Mouse (Mus musculus): ENCODE measurements around the gene Pakap. TPM values are rescaled to one million over a fixed set of nuclear protein-coding genes. Genes with fewer than 3 reads are reported as not detected.

Pakap gene
- total and polyA plus RNA-seq, 2 experiments from 2014 or later: 6.9 to 9.5 TPM

DNA sequence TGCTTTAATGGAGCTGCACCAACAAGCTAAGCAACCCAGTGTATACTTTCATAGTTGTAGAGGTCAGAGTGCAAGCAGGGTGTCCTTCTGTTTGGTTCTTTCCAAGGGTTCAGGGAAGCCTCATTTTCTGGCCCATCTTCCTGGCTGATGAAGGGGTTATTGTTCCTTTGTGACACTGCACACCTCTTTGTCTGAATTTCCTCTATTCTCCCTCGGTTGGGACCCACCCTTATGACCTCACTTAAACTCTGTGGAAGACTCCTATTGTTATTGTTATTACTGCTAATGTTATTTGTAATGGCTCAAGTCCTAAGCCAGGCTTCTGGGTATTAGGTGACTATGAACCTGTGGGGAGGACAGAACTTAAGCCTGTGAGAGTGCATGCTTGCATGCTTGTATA lies 273.9 kb downstream of the Pakap start:
- no peak for TF ChIP-seq CTCF (IDR thresholded peaks at IDR 0.05; ENCODE audit: low read depth)
- 19% methylated on average over 1 of the region's 1 CpGs for WGBS
- Histone ChIP-seq H3K4me3 (ENCODE audit: low read depth, low read length) (no peak overlapping the region), H3K36me3 (ENCODE audit: insufficient read depth) (no peaks in the 10 kb centered on the region), H3K9ac (no peak overlapping the region), H3K27ac (ENCODE audit: low read depth, low read length) (no peak overlapping the region), H3K27me3 (ENCODE audit: insufficient read depth, low read length) (no peaks in the 10 kb centered on the region), H3K4me2 (ENCODE audit: low read depth) (no peak overlapping the region), H3K4me1 (ENCODE audit: insufficient read depth) (no peaks in the 10 kb centered on the region), H3K9me3 (ENCODE audit: low read length) (no peaks in the 10 kb centered on the region)
- no peak for ATAC-seq
- DNase-seq: no peak

- Histone ChIP-seq H3K4me1 (ENCODE audit: insufficient read depth) (no peaks in the 10 kb centered on the region), H3K27me3 (ENCODE audit: insufficient read depth, low read length) (no peaks in the 10 kb centered on the region), H3K27ac (ENCODE audit: low read depth, low read length) (no peak overlapping the region), H3K4me3 (ENCODE audit: low read depth, low read length) (no peak overlapping the region), H3K36me3 (ENCODE audit: insufficient read depth) (no peaks in the 10 kb centered on the region), H3K4me2 (ENCODE audit: low read depth) (no peak overlapping the region), H3K9me3 (ENCODE audit: low read length) (no peaks in the 10 kb centered on the region), H3K9ac (no peak overlapping the region)
- no peak for TF ChIP-seq CTCF (IDR thresholded peaks at IDR 0.05; ENCODE audit: low read depth)
- 84% methylated on average over 11 of the region's 11 CpGs for WGBS
- DNase-seq: no peak
- ATAC-seq: no peak
Measured at GRCm38 (mm10) chr4:57842472-57843305, 274.7 kb downstream of the Pakap start.

GRCm38 (mm10) chr4:57845031-57845431 lies 277.1 kb downstream of the Pakap start:
- ATAC-seq: peak; percentile 69
- Histone ChIP-seq H3K9me3 (ENCODE audit: low read length) (no peaks in the 10 kb centered on the region), H3K4me2 (ENCODE audit: low read depth) (peak overlapping the region; percentile 27), H3K36me3 (ENCODE audit: insufficient read depth) (no peaks in the 10 kb centered on the region), H3K4me3 (ENCODE audit: low read depth, low read length) (peak overlapping the region; percentile 16), H3K27ac (ENCODE audit: low read depth, low read length) (0 out of 2 replicates have a peak overlapping the region, but pooled peaks have one; percentile 54), H3K27me3 (ENCODE audit: insufficient read depth, low read length) (no peaks in the 10 kb centered on the region), H3K4me1 (ENCODE audit: insufficient read depth) (no peaks in the 10 kb centered on the region), H3K9ac (no peak overlapping the region)
- no peak for DNase-seq
- WGBS: 10% methylated on average over 10 of the region's 10 CpGs
- TF ChIP-seq CTCF (IDR thresholded peaks at IDR 0.05; ENCODE audit: low read depth): no peak

DNA sequence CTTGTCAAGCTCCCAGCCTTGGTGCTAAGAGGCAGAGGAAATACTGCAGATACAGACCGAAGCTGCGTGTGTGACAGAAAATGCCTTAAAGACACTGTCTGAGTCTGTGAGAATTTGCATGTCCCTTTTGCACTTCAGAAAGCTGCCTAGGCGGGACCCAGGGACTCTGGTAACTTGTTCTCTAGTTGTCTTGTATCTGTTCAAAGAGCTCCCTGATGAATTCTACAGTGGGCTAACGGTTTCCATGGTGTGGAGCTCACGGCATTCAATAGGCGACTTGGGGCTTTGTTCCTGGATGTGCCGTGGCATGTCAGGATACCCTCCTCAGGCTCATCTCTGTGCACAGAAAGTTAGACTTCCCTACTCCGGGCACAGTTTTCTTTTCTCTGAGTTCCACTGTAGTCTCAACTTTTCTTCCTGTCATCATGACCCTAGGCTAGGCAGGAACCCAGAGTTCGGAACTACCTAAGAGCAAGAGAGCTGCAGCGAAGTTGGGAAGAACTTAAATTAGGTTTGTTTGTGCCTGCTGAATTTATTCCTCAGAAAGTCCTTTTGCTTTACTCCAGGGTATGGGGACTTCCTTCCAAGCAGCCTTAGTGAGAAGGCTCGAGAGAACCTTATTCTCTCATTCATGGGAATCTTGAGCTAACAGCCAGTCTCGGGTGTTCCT lies 277.7 kb downstream of the Pakap start:
- H3K4me3 ChIP-seq (ENCODE audit: low read depth, low read length): peak overlapping the region; percentile 16
- no peaks in the 10 kb centered on the region for H3K27me3 ChIP-seq (ENCODE audit: insufficient read depth, low read length)
- no peaks in the 10 kb centered on the region for H3K36me3 ChIP-seq (ENCODE audit: insufficient read depth)
- H3K4me1 ChIP-seq (ENCODE audit: insufficient read depth): no peaks in the 10 kb centered on the region
- H3K9me3 ChIP-seq (ENCODE audit: low read length): no peaks in the 10 kb centered on the region
- H3K4me2 ChIP-seq (ENCODE audit: low read depth): peak overlapping the region; percentile 27
- H3K27ac ChIP-seq (ENCODE audit: low read depth, low read length): 0 out of 2 replicates have a peak overlapping the region, but pooled peaks have one; percentile 54
- H3K9ac ChIP-seq: no peak overlapping the region
- DNase-seq (no peak), ATAC-seq (peak; percentile 25; the same call in 1 of the 2 replicates)
- WGBS: 29% methylated on average over 12 of the region's 12 CpGs
- no peak for TF ChIP-seq CTCF (IDR thresholded peaks at IDR 0.05; ENCODE audit: low read depth)

DNA sequence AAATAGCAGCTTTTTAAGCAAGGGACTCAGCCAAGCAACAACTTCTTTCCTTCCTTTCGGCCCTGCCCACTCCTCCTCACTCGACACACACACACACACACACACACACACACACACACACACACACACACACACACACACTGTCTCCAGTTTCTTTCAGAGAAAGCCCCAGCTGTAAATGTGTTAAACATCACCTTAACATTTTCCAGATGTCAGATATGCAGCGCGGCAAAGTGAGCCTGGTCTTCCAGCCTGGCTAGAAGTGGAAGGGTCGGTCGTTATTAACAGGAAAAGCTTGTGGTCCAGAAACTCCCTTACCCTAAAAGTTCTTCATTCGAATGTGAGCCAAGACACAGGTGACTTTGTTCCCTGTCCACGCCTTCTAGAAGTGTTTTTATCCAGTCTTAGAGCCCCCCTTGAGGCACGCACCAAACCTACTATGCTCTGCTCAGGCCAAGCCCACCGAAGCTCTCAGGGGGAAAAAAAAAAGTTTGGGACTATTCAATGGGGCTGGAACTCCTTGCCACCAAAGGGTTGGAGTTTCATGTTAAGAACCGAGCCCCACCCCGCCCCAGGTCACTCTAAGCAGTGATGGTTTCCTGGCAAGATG lies 278.5 kb downstream of the Pakap start:
- no peaks in the 10 kb centered on the region for H3K9me3 ChIP-seq (ENCODE audit: low read length)
- H3K4me2 ChIP-seq (ENCODE audit: low read depth): no peak overlapping the region; the same call in none of the 2 replicates
- no peak overlapping the region for H3K9ac ChIP-seq
- DNase-seq (no peak), ATAC-seq (no peak; the same call in 1 of the 2 replicates)
- no peaks in the 10 kb centered on the region for H3K4me1 ChIP-seq (ENCODE audit: insufficient read depth)
- 56% methylated on average over 12 of the region's 12 CpGs for WGBS
- no peaks in the 10 kb centered on the region for H3K27me3 ChIP-seq (ENCODE audit: insufficient read depth, low read length)
- no peak overlapping the region for H3K4me3 ChIP-seq (ENCODE audit: low read depth, low read length)
- TF ChIP-seq CTCF (IDR thresholded peaks at IDR 0.05; ENCODE audit: low read depth): no peak
- H3K27ac ChIP-seq (ENCODE audit: low read depth, low read length): 0 out of 2 replicates have a peak overlapping the region, but pooled peaks have one; percentile 54
- no peaks in the 10 kb centered on the region for H3K36me3 ChIP-seq (ENCODE audit: insufficient read depth)

GRCm38 (mm10) chr4:57846991-57847422 lies 279.0 kb downstream of the Pakap start:
- Histone ChIP-seq H3K9ac (no peak overlapping the region), H3K9me3 (ENCODE audit: low read length) (no peaks in the 10 kb centered on the region), H3K4me3 (ENCODE audit: low read depth, low read length) (no peak overlapping the region), H3K4me2 (ENCODE audit: low read depth) (no peak overlapping the region), H3K27ac (ENCODE audit: low read depth, low read length) (0 out of 2 replicates have a peak overlapping the region, but pooled peaks have one; percentile 54), H3K27me3 (ENCODE audit: insufficient read depth, low read length) (no peaks in the 10 kb centered on the region), H3K4me1 (ENCODE audit: insufficient read depth) (no peaks in the 10 kb centered on the region), H3K36me3 (ENCODE audit: insufficient read depth) (no peaks in the 10 kb centered on the region)
- no peak for TF ChIP-seq CTCF (IDR thresholded peaks at IDR 0.05; ENCODE audit: low read depth)
- DNase-seq: no peak
- WGBS: 37% methylated on average over 8 of the region's 8 CpGs
- ATAC-seq: peak; percentile 19
